Mouse (Mus musculus) intestine, postnatal 0 days (tissue): Measurements from ENCODE around the gene Pcnx3. TPM values are rescaled to one million over a fixed set of nuclear protein-coding genes. Genes with fewer than 3 reads are reported as not detected.

ENCODE experiments used
- ATAC-seq: fragments of 200-750 bp; cut with Nextera tagmentation; 2 replicates; pipeline ENCODE4 v1.8.0; 2017; ENCODE audit warnings: mild to moderate bottlenecking, moderate TSS enrichment, moderate library complexity
- H3K27ac ChIP-seq: fragments of 300-500 bp; sonication (generic); 2 replicates; pipeline ENCODE4 v1.5.1; 2014; ENCODE audit warnings: mild to moderate bottlenecking, low read depth, low read length, moderate library complexity
- H3K27me3 ChIP-seq: fragments of 300-500 bp; sonication (generic); replicated peaks from 2 replicates; pipeline ENCODE4 v1.6.1; 2014; ENCODE audit warnings: low read length, mixed read lengths; ENCODE audit not compliant: control insufficient read depth, insufficient read depth
- H3K36me3 ChIP-seq: fragments of 300-500 bp; sonication (generic); 2 replicates; pipeline ENCODE4 v1.6.1; 2014; ENCODE audit warnings: mild to moderate bottlenecking, moderate library complexity; ENCODE audit not compliant: control insufficient read depth, insufficient read depth
- H3K4me1 ChIP-seq: fragments of 300-500 bp; sonication (generic); replicated peaks from 2 replicates; pipeline ENCODE4 v1.6.1; 2014; ENCODE audit warnings: antibody characterized with exemption, low read length, mixed read lengths; ENCODE audit not compliant: control insufficient read depth, insufficient read depth
- H3K4me2 ChIP-seq: fragments of 300-500 bp; sonication (generic); replicated peaks from 2 replicates; pipeline ENCODE4 v1.6.1; 2014; ENCODE audit warnings: low read depth, mild to moderate bottlenecking, moderate library complexity
- H3K4me3 ChIP-seq: fragments of 300-500 bp; sonication (generic); 2 replicates; pipeline ENCODE4 v1.5.1; 2014; ENCODE audit warnings: low read depth, low read length
- H3K9ac ChIP-seq: fragments of 300-500 bp; sonication (generic); 2 replicates; pipeline ENCODE4 v1.6.1; 2014; ENCODE audit warnings: mild to moderate bottlenecking, low read depth, low read length
- H3K9me3 ChIP-seq: fragments of 300-500 bp; sonication (generic); 2 replicates; pipeline ENCODE4 v1.6.1; 2016; ENCODE audit warnings: mixed run types; ENCODE audit not compliant: control insufficient read depth
- CTCF ChIP-seq: sonication (generic); IDR thresholded peaks from 2 replicates; pipeline ENCODE4 v1.5.1; 2016; ENCODE audit warnings: low read depth, mild to moderate bottlenecking, control low read depth, antibody characterized with exemption, moderate library complexity
- WGBS: fragments of 180-500 bp; shearing (Covaris S2); extraction: QIAGEN DNeasy Blood & Tissue Kit; methylation state at CpG from one replicate; pipeline ENCODE4 v1.1.7; 2014; 5-methylcytosine and 5-hydroxymethylcytosine counted together
- microRNA-seq: library from miRNA; unstranded; fragments of <30 nt; microRNA quantifications from one replicate; pipeline ENCODE4, GENCODE M21; 2016
- polyA plus RNA-seq: library from polyadenylated mRNA; unstranded; fragments of >200 nt; fragmentation: Nextera tagmentation; extraction: Ambion mirVana; gene quantifications from 2 replicates; pipeline ENCODE4 v1.2.1, GENCODE M21; 2015

Pcnx3 gene
- polyA plus RNA-seq, 1 experiment from 2014 or later, result 9.3 TPM

- no peak for TF ChIP-seq CTCF
- no peaks in the 10 kb centered on the region for H3K9me3 ChIP-seq
- no peaks in the 10 kb centered on the region for H3K4me1 ChIP-seq
- no peak overlapping the region for H3K27ac ChIP-seq
- no peak for ATAC-seq
- no peak overlapping the region for H3K9ac ChIP-seq
- no peak overlapping the region for H3K4me3 ChIP-seq
- no peaks in the 10 kb centered on the region for H3K36me3 ChIP-seq
- no peaks in the 10 kb centered on the region for H3K27me3 ChIP-seq
- no peak overlapping the region for H3K4me2 ChIP-seq
Measured at GRCm38 (mm10) chr19:5629907-5630306, 58.8 kb downstream of the Pcnx3 start.

GRCm38 (mm10) chr19:5625311-5625710, 63.4 kb downstream of the Pcnx3 start:
- no peak overlapping the region for H3K27ac ChIP-seq
- 86% methylated on average over 8 of the region's 8 CpGs for WGBS
- ATAC-seq, result no peak
- H3K9me3 ChIP-seq, result no peaks in the 10 kb centered on the region
- no peaks in the 10 kb centered on the region for H3K27me3 ChIP-seq
- TF ChIP-seq CTCF, result no peak
- no peak overlapping the region for H3K4me2 ChIP-seq
- H3K4me1 ChIP-seq, result no peaks in the 10 kb centered on the region
- H3K4me3 ChIP-seq, result no peak overlapping the region
- no peak overlapping the region for H3K9ac ChIP-seq
- H3K36me3 ChIP-seq, result no peaks in the 10 kb centered on the region

- Histone ChIP-seq H3K27me3 (no peaks in the 10 kb centered on the region), H3K27ac (no peak overlapping the region), H3K36me3 (no peaks in the 10 kb centered on the region), H3K9me3 (no peaks in the 10 kb centered on the region), H3K4me1 (no peaks in the 10 kb centered on the region), H3K4me3 (no peak overlapping the region), H3K9ac (no peak overlapping the region), H3K4me2 (no peak overlapping the region)
- no peak for ATAC-seq
- 74% methylated on average over 5 of the region's 5 CpGs for WGBS
- TF ChIP-seq CTCF, result no peak
Measured at GRCm38 (mm10) chr19:5621884-5622283, 66.8 kb downstream of the Pcnx3 start.

- no peaks in the 10 kb centered on the region for H3K4me1 ChIP-seq
- no peak for ATAC-seq
- no peaks in the 10 kb centered on the region for H3K27me3 ChIP-seq
- H3K4me3 ChIP-seq, result no peak overlapping the region
- no peak for TF ChIP-seq CTCF
- H3K4me2 ChIP-seq, result no peak overlapping the region
- H3K27ac ChIP-seq, result no peak overlapping the region
- H3K9me3 ChIP-seq, result no peaks in the 10 kb centered on the region
- no peak overlapping the region for H3K9ac ChIP-seq
- 79% methylated on average over 4 of the region's 4 CpGs for WGBS
- H3K36me3 ChIP-seq, result no peaks in the 10 kb centered on the region
Measured at GRCm38 (mm10) chr19:5620007-5620406, 68.7 kb downstream of the Pcnx3 start.

GRCm38 (mm10) chr19:5614953-5615352, 73.8 kb downstream of the Pcnx3 start:
- H3K4me1 ChIP-seq, result no peaks in the 10 kb centered on the region; the same call in 1 of the 2 replicates
- H3K4me3 ChIP-seq, result no peak overlapping the region
- 65% methylated on average over 2 of the region's 2 CpGs for WGBS

More at GRCm38 (mm10) chr19:5614953-5615352, 73.8 kb downstream of the Pcnx3 start:
- no peak overlapping the region for H3K4me2 ChIP-seq
- no peak overlapping the region for H3K27ac ChIP-seq
- no peaks in the 10 kb centered on the region for H3K27me3 ChIP-seq
- no peaks in the 10 kb centered on the region for H3K9me3 ChIP-seq
- no peak for TF ChIP-seq CTCF
- ATAC-seq, result no peak
- H3K9ac ChIP-seq, result no peak overlapping the region
- no peaks in the 10 kb centered on the region for H3K36me3 ChIP-seq

Small RNA genes lying within 50 kb of the gene (microRNA-seq; reads per million reads assigned to microRNA genes)
- gene Mir6987, result not detected

Other genes starting within 250 kb of the Pcnx3 start
- gene Fosl1, start 241.4 kb downstream of the Pcnx3 start, polyA plus RNA-seq, result not detected in 2 replicates
- gene Ccdc85b, start 231.0 kb downstream of the Pcnx3 start, polyA plus RNA-seq, result 7.3 and 7.5 TPM in 2 replicates
- 116 and 130 TPM in 2 replicates for gene Fibp, start 228.3 kb downstream of the Pcnx3 start, polyA plus RNA-seq
- 0.85 and 0.92 TPM in 2 replicates for gene Ctsw, start 220.4 kb downstream of the Pcnx3 start, polyA plus RNA-seq
- 39.4 and 40.7 TPM in 2 replicates for gene Efemp2, start 215.0 kb downstream of the Pcnx3 start, polyA plus RNA-seq
- 12.4 and 14.4 TPM in 2 replicates for gene Mus81, start 200.5 kb downstream of the Pcnx3 start, polyA plus RNA-seq
- gene Cfl1, start 198.5 kb downstream of the Pcnx3 start, polyA plus RNA-seq, result 1,685 and 1,786 TPM in 2 replicates
- not detected in 2 replicates for gene 1700020D05Rik, start 185.1 kb downstream of the Pcnx3 start, polyA plus RNA-seq
- 3.8 and 4.5 TPM in 2 replicates for gene Snx32, start 178.4 kb downstream of the Pcnx3 start, polyA plus RNA-seq
- gene Ovol1, start 128.3 kb downstream of the Pcnx3 start, polyA plus RNA-seq, result 19.2 and 24.1 TPM in 2 replicates
- 13.0 and 15.9 TPM in 2 replicates for gene Ap5b1, start 120.9 kb downstream of the Pcnx3 start, polyA plus RNA-seq
- 73.8 and 81.0 TPM in 2 replicates for gene Rnaseh2c, start 87.0 kb downstream of the Pcnx3 start, polyA plus RNA-seq
- 37.4 and 38.6 TPM in 2 replicates for gene Kat5, start 78.7 kb downstream of the Pcnx3 start, polyA plus RNA-seq
- 28.4 and 31.9 TPM in 2 replicates for gene Rela, start 51.4 kb downstream of the Pcnx3 start, polyA plus RNA-seq
- gene Sipa1, start 25.2 kb downstream of the Pcnx3 start, polyA plus RNA-seq, result 8.2 and 9.8 TPM in 2 replicates
- 29.4 and 29.7 TPM in 2 replicates for gene Map3k11, start 166 bp downstream of the Pcnx3 start, polyA plus RNA-seq
- 0.12 and 0.21 TPM in 2 replicates for gene Kcnk7, start 15.5 kb upstream of the Pcnx3 start, polyA plus RNA-seq
- 49.8 and 51.0 TPM in 2 replicates for gene Ehbp1l1, start 37.4 kb upstream of the Pcnx3 start, polyA plus RNA-seq
- gene Fam89b, start 40.7 kb upstream of the Pcnx3 start, polyA plus RNA-seq, result 48.5 and 48.9 TPM in 2 replicates
- gene Ltbp3, start 52.0 kb upstream of the Pcnx3 start, polyA plus RNA-seq, result 11.9 and 15.6 TPM in 2 replicates
- gene Scyl1, start 82.5 kb upstream of the Pcnx3 start, polyA plus RNA-seq, result 43.8 and 48.8 TPM in 2 replicates
- 21.7 and 24.0 TPM in 2 replicates for gene Frmd8, start 186.4 kb upstream of the Pcnx3 start, polyA plus RNA-seq
- 3.8 and 4.0 TPM in 2 replicates for gene Slc25a45, start 188.9 kb upstream of the Pcnx3 start, polyA plus RNA-seq
- gene Tigd3, start 205.2 kb upstream of the Pcnx3 start, polyA plus RNA-seq, result 1.0 and 1.2 TPM in 2 replicates
- 49.9 and 51.9 TPM in 2 replicates for gene Dpf2, start 224.1 kb upstream of the Pcnx3 start, polyA plus RNA-seq
- 6.5 and 6.6 TPM in 2 replicates for gene Cdc42ep2, start 235.9 kb upstream of the Pcnx3 start, polyA plus RNA-seq